Mouse (Mus musculus) heart, embryonic 11.5 days (tissue): ENCODE data around the gene Chac1. TPM values are rescaled to one million over a fixed set of nuclear protein-coding genes. Genes with fewer than 3 reads are reported as not detected.

ENCODE experiments used
- ATAC-seq: fragments of 200-750 bp; cut with Nextera tagmentation; replicated peaks from 2 replicates; pipeline ENCODE4 v1.8.0; 2017; ENCODE audit warnings: moderate library complexity; ENCODE audit not compliant: insufficient number of reproducible peaks, low FRiP score, low TSS enrichment
- H3K27ac ChIP-seq: fragments of 300-500 bp; sonication (generic); 2 replicates; pipeline ENCODE4 v1.5.1; 2014; ENCODE audit warnings: mild to moderate bottlenecking, low read depth, low read length
- H3K27me3 ChIP-seq: fragments of 300-500 bp; sonication (generic); 2 replicates; pipeline ENCODE4 v1.6.1; 2014; ENCODE audit warnings: mild to moderate bottlenecking, low read length, mixed read lengths; ENCODE audit not compliant: control insufficient read depth, insufficient read depth
- H3K36me3 ChIP-seq: fragments of 300-500 bp; sonication (generic); 2 replicates; pipeline ENCODE4 v1.6.1; 2014; ENCODE audit warnings: mild to moderate bottlenecking, low read length, moderate library complexity, mixed read lengths; ENCODE audit not compliant: control insufficient read depth, insufficient read depth
- H3K4me1 ChIP-seq: fragments of 300-500 bp; sonication (generic); 2 replicates; pipeline ENCODE4 v1.6.1; 2014; ENCODE audit warnings: low read length; ENCODE audit not compliant: control insufficient read depth, insufficient read depth
- H3K4me2 ChIP-seq: fragments of 300-500 bp; sonication (generic); 2 replicates; pipeline ENCODE4 v1.6.1; 2014; ENCODE audit warnings: mild to moderate bottlenecking, moderate library complexity
- H3K4me3 ChIP-seq: fragments of 300-500 bp; sonication (generic); 2 replicates; pipeline ENCODE4 v1.5.1; 2014; ENCODE audit warnings: low read depth, low read length
- H3K9ac ChIP-seq: fragments of 300-500 bp; sonication (generic); 2 replicates; pipeline ENCODE4 v1.6.1; 2014; ENCODE audit warnings: mild to moderate bottlenecking, low read depth, low read length, moderate library complexity
- H3K9me3 ChIP-seq: fragments of 300-500 bp; sonication (generic); replicated peaks from 2 replicates; pipeline ENCODE4 v1.6.1; 2016; ENCODE audit warnings: low read length; ENCODE audit not compliant: control insufficient read depth
- WGBS: fragments of 180-500 bp; shearing (Covaris S2); extraction: QIAGEN DNeasy Blood & Tissue Kit; methylation state at CpG from one replicate; pipeline ENCODE4 v1.1.7; 2014; ENCODE audit not compliant: insufficient replicate concordance; 5-methylcytosine and 5-hydroxymethylcytosine counted together
- polyA plus RNA-seq: library from polyadenylated mRNA; unstranded; fragments of >200 nt; fragmentation: Nextera tagmentation; extraction: Ambion mirVana; gene quantifications from 2 replicates; pipeline ENCODE4 v1.2.1, GENCODE M21; 2014

Gene Chac1
- polyA plus RNA-seq, 1 experiment from 2014 or later: 0.74 TPM

DNA sequence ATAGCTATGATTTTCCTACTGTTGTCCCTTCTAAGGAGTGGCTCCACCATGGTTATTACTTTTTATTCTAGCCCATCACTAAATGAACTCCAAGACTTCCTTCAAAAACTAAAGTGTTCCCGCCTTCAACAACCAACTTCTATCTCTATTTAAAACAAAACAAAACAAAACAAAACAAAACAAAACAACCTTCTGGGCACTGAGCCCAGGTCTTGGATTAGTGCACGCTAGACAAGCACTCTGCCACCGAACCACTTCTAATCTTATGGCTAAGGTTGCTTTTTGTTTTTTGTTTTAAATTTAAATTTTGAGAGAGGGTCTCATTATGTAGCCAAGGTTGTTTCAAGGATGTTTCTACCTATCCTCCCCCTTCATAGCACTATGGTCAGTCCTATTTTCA is 26.8 kb downstream of the Chac1 start:
- Histone ChIP-seq H3K27me3 (no peaks in the 10 kb centered on the region), H3K36me3 (peaks cover 48% of the 10 kb centered on the region), H3K9ac (no peak overlapping the region), H3K4me2 (no peak overlapping the region), H3K9me3 (no peaks in the 10 kb centered on the region), H3K27ac (no peak overlapping the region), H3K4me3 (no peak overlapping the region), H3K4me1 (no peaks in the 10 kb centered on the region)
- ATAC-seq: no peak
- WGBS: 81% methylated on average over 3 of the region's 3 CpGs

DNA sequence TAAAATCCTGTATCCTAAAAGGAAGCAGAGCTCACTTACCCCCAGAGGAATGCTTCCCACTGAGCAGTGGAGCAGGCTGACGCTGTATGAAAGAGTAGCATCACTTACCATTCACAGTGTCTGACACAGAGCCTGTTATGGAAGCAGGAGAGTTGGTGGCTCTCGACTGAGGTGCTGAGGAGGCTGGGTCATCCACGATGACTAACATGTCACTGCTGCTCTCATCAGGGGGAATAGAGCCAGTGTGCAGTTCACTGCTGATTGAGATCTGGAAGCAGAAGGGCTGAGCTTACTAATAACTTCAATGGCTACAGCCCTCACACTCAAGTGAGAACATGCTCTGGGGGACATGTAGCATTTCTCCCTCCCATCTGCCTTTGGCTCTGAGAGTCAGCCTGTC is 28.4 kb downstream of the Chac1 start:
- Histone ChIP-seq H3K36me3 (peaks cover 39% of the 10 kb centered on the region), H3K9ac (no peak overlapping the region), H3K9me3 (no peaks in the 10 kb centered on the region), H3K4me3 (no peak overlapping the region), H3K4me2 (no peak overlapping the region), H3K27ac (no peak overlapping the region), H3K27me3 (no peaks in the 10 kb centered on the region), H3K4me1 (no peaks in the 10 kb centered on the region)
- ATAC-seq: no peak
- 87% methylated on average over 3 of the region's 3 CpGs for WGBS

DNA sequence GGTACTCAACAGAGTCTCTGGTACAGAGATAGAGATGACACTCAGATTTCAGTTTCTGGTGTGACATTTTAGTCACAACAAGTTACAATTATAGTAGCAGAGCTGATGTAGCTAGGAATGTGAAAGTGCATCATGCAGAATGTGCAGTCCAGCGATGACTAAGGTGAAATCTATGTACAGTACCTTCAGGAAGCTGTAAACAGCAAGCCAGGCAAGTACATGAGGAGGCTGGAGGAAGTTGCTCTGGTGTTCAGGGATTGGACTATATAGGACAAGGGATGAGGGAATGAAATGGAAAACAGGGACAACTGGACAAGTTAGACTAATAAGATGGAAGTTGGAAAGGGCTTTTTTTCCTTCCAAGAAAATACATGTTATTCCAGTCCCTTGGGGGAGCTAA is 37.2 kb downstream of the Chac1 start:
- WGBS: 78% methylated on average over 1 of the region's 1 CpGs
- peaks cover 13% of the 10 kb centered on the region for H3K36me3 ChIP-seq

DNA sequence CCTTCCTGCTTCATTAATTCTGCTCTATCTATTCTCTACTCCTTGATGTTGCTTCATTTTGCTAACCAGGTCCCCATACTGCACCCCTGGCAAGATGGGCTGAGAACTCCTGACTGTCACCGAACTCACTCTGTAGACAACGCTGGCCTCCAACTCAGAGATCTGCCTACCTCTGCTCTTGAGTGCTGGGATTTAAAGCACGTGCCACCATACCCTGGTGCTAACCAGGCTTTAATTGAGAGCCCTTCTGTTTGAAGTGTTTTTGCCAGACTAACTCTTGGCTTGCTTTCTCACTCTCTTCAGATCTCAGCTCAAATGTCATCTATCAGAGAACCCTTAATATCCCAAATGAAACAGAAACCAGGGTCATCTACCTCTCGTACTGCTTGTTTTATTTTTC is 39.0 kb downstream of the Chac1 start:
- Histone ChIP-seq H3K4me1 (no peaks in the 10 kb centered on the region), H3K4me2 (no peak overlapping the region), H3K4me3 (no peak overlapping the region), H3K9ac (no peak overlapping the region), H3K9me3 (no peaks in the 10 kb centered on the region), H3K27ac (no peak overlapping the region), H3K36me3 (peaks cover 13% of the 10 kb centered on the region), H3K27me3 (no peaks in the 10 kb centered on the region)
- 90% methylated on average over 4 of the region's 4 CpGs for WGBS
- no peak for ATAC-seq

More for the DNA sequence above, 37.2 kb downstream of the Chac1 start:
- no peak overlapping the region for H3K4me2 ChIP-seq
- no peaks in the 10 kb centered on the region for H3K4me1 ChIP-seq
- no peak for ATAC-seq
- H3K27ac ChIP-seq: no peak overlapping the region
- H3K9me3 ChIP-seq: no peaks in the 10 kb centered on the region
- H3K27me3 ChIP-seq: no peaks in the 10 kb centered on the region
- H3K9ac ChIP-seq: no peak overlapping the region
- H3K4me3 ChIP-seq: no peak overlapping the region

DNA sequence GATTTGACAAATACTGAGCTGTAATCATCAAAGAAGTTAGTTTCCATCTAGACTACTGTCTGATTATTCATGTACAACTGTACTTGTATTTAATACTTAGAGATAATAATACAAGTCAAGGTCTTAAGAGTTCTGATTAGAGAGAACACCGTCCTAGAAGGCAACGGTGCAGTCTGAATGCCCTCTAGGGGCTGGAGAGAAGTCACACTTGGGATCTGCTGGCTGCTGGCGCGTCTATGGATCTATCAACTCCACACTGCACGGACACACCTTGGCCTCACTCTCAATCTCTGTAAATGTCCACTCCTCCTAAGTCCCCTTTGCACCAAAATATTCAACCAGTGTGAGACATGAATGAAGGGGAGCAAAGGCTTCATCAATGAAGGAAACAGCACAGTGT is 47.2 kb downstream of the Chac1 start:
- ATAC-seq: no peak
- WGBS: 83% methylated on average over 5 of the region's 5 CpGs
- Histone ChIP-seq H3K4me1 (no peaks in the 10 kb centered on the region), H3K4me2 (no peak overlapping the region), H3K9me3 (no peaks in the 10 kb centered on the region), H3K9ac (no peak overlapping the region), H3K27me3 (no peaks in the 10 kb centered on the region), H3K27ac (no peak overlapping the region), H3K4me3 (no peak overlapping the region), H3K36me3 (peaks cover 20% of the 10 kb centered on the region)

DNA sequence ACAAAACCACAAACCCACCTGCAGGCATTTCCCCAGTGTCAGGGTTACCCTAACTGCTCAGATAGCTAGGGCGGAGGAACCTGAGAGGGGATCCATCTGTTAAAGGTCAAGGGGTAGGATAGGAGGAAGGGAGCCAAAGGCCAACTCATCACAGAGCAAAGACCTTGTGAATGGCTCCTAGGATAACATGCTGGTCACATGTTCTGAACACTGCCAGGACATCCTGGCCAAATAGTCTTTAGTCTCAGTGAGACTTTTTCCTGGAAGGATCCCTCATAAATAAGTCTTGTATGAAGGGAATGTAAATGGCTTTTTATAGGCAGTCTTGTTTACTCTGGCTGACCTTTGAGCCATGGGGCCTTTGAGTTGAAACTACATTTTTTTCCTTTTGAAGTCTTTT is 47.6 kb downstream of the Chac1 start:
- no peaks in the 10 kb centered on the region for H3K4me1 ChIP-seq
- peaks cover 20% of the 10 kb centered on the region for H3K36me3 ChIP-seq
- H3K27me3 ChIP-seq: no peaks in the 10 kb centered on the region
- WGBS: 96% methylated on average over 1 of the region's 1 CpGs
- H3K4me2 ChIP-seq: no peak overlapping the region
- no peak overlapping the region for H3K9ac ChIP-seq
- no peaks in the 10 kb centered on the region for H3K9me3 ChIP-seq
- no peak for ATAC-seq
- no peak overlapping the region for H3K27ac ChIP-seq
- H3K4me3 ChIP-seq: no peak overlapping the region

DNA sequence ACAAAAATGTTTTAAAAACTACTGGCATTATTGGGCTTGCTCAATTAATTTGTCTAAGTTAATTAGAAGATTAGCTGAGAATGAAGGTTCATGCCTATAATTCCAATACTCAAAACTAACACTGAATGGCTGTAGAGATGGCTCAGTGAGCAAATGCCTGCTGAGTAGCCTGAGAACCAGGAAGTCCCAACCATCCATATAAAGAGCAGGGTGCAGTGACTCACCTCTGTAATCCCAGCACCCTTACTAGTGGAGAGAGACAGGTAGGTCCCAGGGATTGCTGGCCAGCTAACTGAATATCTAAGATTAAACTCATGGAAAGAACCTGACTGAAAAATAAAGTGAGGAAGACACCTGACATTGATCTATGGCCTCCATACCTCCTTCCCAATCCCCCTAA is 48.3 kb downstream of the Chac1 start:
- H3K36me3 ChIP-seq: peaks cover 20% of the 10 kb centered on the region
- no peaks in the 10 kb centered on the region for H3K9me3 ChIP-seq
- H3K4me1 ChIP-seq: no peaks in the 10 kb centered on the region
- no peak overlapping the region for H3K4me3 ChIP-seq
- H3K27ac ChIP-seq: no peak overlapping the region
- no peaks in the 10 kb centered on the region for H3K27me3 ChIP-seq
- no peak overlapping the region for H3K9ac ChIP-seq
- ATAC-seq: no peak
- no peak overlapping the region for H3K4me2 ChIP-seq

Other genes starting within 250 kb of the Chac1 start
- 33.4 and 39.6 TPM in 2 replicates for gene Rad51, start 238.4 kb upstream of the Chac1 start, polyA plus RNA-seq
- 30.3 and 33.3 TPM in 2 replicates for gene Rmdn3, start 194.2 kb upstream of the Chac1 start, polyA plus RNA-seq
- gene Gchfr, start 183.5 kb upstream of the Chac1 start, polyA plus RNA-seq: 6.4 and 7.4 TPM in 2 replicates
- 0.25 TPM in 1 of 2 replicates, not detected in the other for gene Gm14137, start 176.7 kb upstream of the Chac1 start, polyA plus RNA-seq
- 30.4 and 37.0 TPM in 2 replicates for gene Zfyve19, start 142.6 kb upstream of the Chac1 start, polyA plus RNA-seq
- 13.5 and 18.4 TPM in 2 replicates for gene Dnajc17, start 142.4 kb upstream of the Chac1 start, polyA plus RNA-seq
- gene Ppp1r14d, start 121.3 kb upstream of the Chac1 start, polyA plus RNA-seq: not detected in 2 replicates
- 0.83 and 1.1 TPM in 2 replicates for gene Spint1, start 113.9 kb upstream of the Chac1 start, polyA plus RNA-seq
- not detected in 2 replicates for gene Rhov, start 80.0 kb upstream of the Chac1 start, polyA plus RNA-seq
- 6.9 and 8.7 TPM in 2 replicates for gene Vps18, start 62.5 kb upstream of the Chac1 start, polyA plus RNA-seq
- gene Dll4, start 25.4 kb upstream of the Chac1 start, polyA plus RNA-seq: 3.7 and 5.0 TPM in 2 replicates
- gene Ino80, start 126.5 kb downstream of the Chac1 start, polyA plus RNA-seq: 3.7 TPM in 2 replicates
- 0.27 and 0.45 TPM in 2 replicates for gene Exd1, start 196.4 kb downstream of the Chac1 start, polyA plus RNA-seq
- 46.5 and 48.9 TPM in 2 replicates for gene Chp1, start 196.5 kb downstream of the Chac1 start, polyA plus RNA-seq